Mouse (Mus musculus): ENCODE data around the gene Cog5. TPM values are rescaled to one million over a fixed set of nuclear protein-coding genes. Genes with fewer than 3 reads are reported as not detected.

Gene Cog5
- polyA plus RNA-seq, 1 experiment from 2014 or later, result 38.0 TPM

GRCm38 (mm10) chr12:31719586-31720275, 65.1 kb downstream of the Cog5 start:
- 90% methylated on average over 1 of the region's 1 CpGs for WGBS
- Histone ChIP-seq H3K4me2 (replicated peaks) (no peak overlapping the region), H3K36me3 (replicated peaks; ENCODE audit: control insufficient read depth, insufficient read depth) (no peaks in the 10 kb centered on the region), H3K27me3 (ENCODE audit: control insufficient read depth, insufficient read depth, low read length) (no peaks in the 10 kb centered on the region), H3K9me3 (ENCODE audit: control insufficient read depth, low read length) (no peaks in the 10 kb centered on the region), H3K4me3 (replicated peaks; ENCODE audit: low read length) (no peak overlapping the region), H3K9ac (no peak overlapping the region), H3K27ac (no peak overlapping the region), H3K4me1 (replicated peaks; ENCODE audit: control insufficient read depth, insufficient read depth, low read length) (0 out of 2 replicates have a peak, but pooled peaks cover 4% of the 10 kb centered on the region)
- no peak for ATAC-seq (ENCODE audit: low FRiP score)
- no peak for DNase-seq (ENCODE audit: low spot score)

- Histone ChIP-seq H3K27ac (no peak overlapping the region), H3K27me3 (ENCODE audit: control insufficient read depth, insufficient read depth, low read length) (no peaks in the 10 kb centered on the region), H3K4me1 (replicated peaks; ENCODE audit: control insufficient read depth, insufficient read depth, low read length) (0 out of 2 replicates have a peak, but pooled peaks cover 4% of the 10 kb centered on the region), H3K9ac (no peak overlapping the region), H3K36me3 (replicated peaks; ENCODE audit: control insufficient read depth, insufficient read depth) (no peaks in the 10 kb centered on the region), H3K4me2 (replicated peaks) (no peak overlapping the region), H3K4me3 (replicated peaks; ENCODE audit: low read length) (no peak overlapping the region), H3K9me3 (ENCODE audit: control insufficient read depth, low read length) (no peaks in the 10 kb centered on the region)
- DNase-seq (ENCODE audit: low spot score), result no peak
- WGBS, result 87% methylated on average over 3 of the region's 3 CpGs
- ATAC-seq (ENCODE audit: low FRiP score), result no peak
Measured at GRCm38 (mm10) chr12:31724576-31724975, 69.9 kb downstream of the Cog5 start.

GRCm38 (mm10) chr12:31725511-31726275, 71.0 kb downstream of the Cog5 start:
- no peak for ATAC-seq (ENCODE audit: low FRiP score)
- H3K4me3 ChIP-seq (replicated peaks; ENCODE audit: low read length), result no peak overlapping the region
- no peaks in the 10 kb centered on the region for H3K27me3 ChIP-seq (ENCODE audit: control insufficient read depth, insufficient read depth, low read length)
- no peak for DNase-seq (ENCODE audit: low spot score)
- no peak overlapping the region for H3K27ac ChIP-seq
- no peaks in the 10 kb centered on the region for H3K36me3 ChIP-seq (replicated peaks; ENCODE audit: control insufficient read depth, insufficient read depth)
- 88% methylated on average over 12 of the region's 12 CpGs for WGBS
- no peak overlapping the region for H3K4me2 ChIP-seq (replicated peaks)
- H3K9ac ChIP-seq, result no peak overlapping the region
- H3K4me1 ChIP-seq (replicated peaks; ENCODE audit: control insufficient read depth, insufficient read depth, low read length), result 0 out of 2 replicates have a peak, but pooled peaks cover 4% of the 10 kb centered on the region
- H3K9me3 ChIP-seq (ENCODE audit: control insufficient read depth, low read length), result no peaks in the 10 kb centered on the region

- no peak for DNase-seq (ENCODE audit: low spot score)
- 30% methylated on average over 1 of the region's 1 CpGs for WGBS
- Histone ChIP-seq H3K27ac (no peak overlapping the region), H3K27me3 (ENCODE audit: control insufficient read depth, insufficient read depth, low read length) (no peaks in the 10 kb centered on the region), H3K9me3 (ENCODE audit: control insufficient read depth, low read length) (no peaks in the 10 kb centered on the region), H3K9ac (no peak overlapping the region), H3K4me1 (replicated peaks; ENCODE audit: control insufficient read depth, insufficient read depth, low read length) (no peaks in the 10 kb centered on the region), H3K4me3 (replicated peaks; ENCODE audit: low read length) (no peak overlapping the region), H3K36me3 (replicated peaks; ENCODE audit: control insufficient read depth, insufficient read depth) (no peaks in the 10 kb centered on the region), H3K4me2 (replicated peaks) (no peak overlapping the region)
- ATAC-seq (ENCODE audit: low FRiP score), result no peak
Measured at GRCm38 (mm10) chr12:31726707-31727106, 72.0 kb downstream of the Cog5 start.

GRCm38 (mm10) chr12:31730126-31730525, 75.5 kb downstream of the Cog5 start:
- no peaks in the 10 kb centered on the region for H3K27me3 ChIP-seq (ENCODE audit: control insufficient read depth, insufficient read depth, low read length)
- WGBS, result 92% methylated on average over 1 of the region's 1 CpGs
- no peak overlapping the region for H3K4me3 ChIP-seq (replicated peaks; ENCODE audit: low read length)
- no peaks in the 10 kb centered on the region for H3K4me1 ChIP-seq (replicated peaks; ENCODE audit: control insufficient read depth, insufficient read depth, low read length)
- H3K36me3 ChIP-seq (replicated peaks; ENCODE audit: control insufficient read depth, insufficient read depth), result no peaks in the 10 kb centered on the region
- no peak overlapping the region for H3K27ac ChIP-seq
- H3K9me3 ChIP-seq (ENCODE audit: control insufficient read depth, low read length), result no peaks in the 10 kb centered on the region
- H3K9ac ChIP-seq, result no peak overlapping the region
- H3K4me2 ChIP-seq (replicated peaks), result no peak overlapping the region
- no peak for DNase-seq (ENCODE audit: low spot score)
- ATAC-seq (ENCODE audit: low FRiP score), result no peak

GRCm38 (mm10) chr12:31734616-31735015, 79.9 kb downstream of the Cog5 start:
- Histone ChIP-seq H3K4me3 (replicated peaks; ENCODE audit: low read length) (no peak overlapping the region), H3K4me2 (replicated peaks) (no peak overlapping the region), H3K27me3 (ENCODE audit: control insufficient read depth, insufficient read depth, low read length) (no peaks in the 10 kb centered on the region), H3K9me3 (ENCODE audit: control insufficient read depth, low read length) (no peaks in the 10 kb centered on the region), H3K9ac (no peak overlapping the region), H3K4me1 (replicated peaks; ENCODE audit: control insufficient read depth, insufficient read depth, low read length) (no peaks in the 10 kb centered on the region), H3K27ac (no peak overlapping the region), H3K36me3 (replicated peaks; ENCODE audit: control insufficient read depth, insufficient read depth) (no peaks in the 10 kb centered on the region)
- no peak for ATAC-seq (ENCODE audit: low FRiP score)
- 94% methylated on average over 2 of the region's 2 CpGs for WGBS
- DNase-seq (ENCODE audit: low spot score), result no peak

- no peaks in the 10 kb centered on the region for H3K9me3 ChIP-seq (ENCODE audit: control insufficient read depth, low read length)
- DNase-seq (ENCODE audit: low spot score) (no peak), ATAC-seq (ENCODE audit: low FRiP score) (no peak)
- no peaks in the 10 kb centered on the region for H3K4me1 ChIP-seq (replicated peaks; ENCODE audit: control insufficient read depth, insufficient read depth, low read length)
- no peak overlapping the region for H3K4me2 ChIP-seq (replicated peaks)
- H3K36me3 ChIP-seq (replicated peaks; ENCODE audit: control insufficient read depth, insufficient read depth), result no peaks in the 10 kb centered on the region
- WGBS, result 88% methylated on average over 8 of the region's 8 CpGs
- no peak overlapping the region for H3K27ac ChIP-seq
- no peak overlapping the region for H3K9ac ChIP-seq
- no peak overlapping the region for H3K4me3 ChIP-seq (replicated peaks; ENCODE audit: low read length)
- H3K27me3 ChIP-seq (ENCODE audit: control insufficient read depth, insufficient read depth, low read length), result no peaks in the 10 kb centered on the region
Measured at GRCm38 (mm10) chr12:31747301-31747700, 92.6 kb downstream of the Cog5 start.

GRCm38 (mm10) chr12:31749846-31750245, 95.2 kb downstream of the Cog5 start:
- Histone ChIP-seq H3K4me3 (replicated peaks; ENCODE audit: low read length) (no peak overlapping the region), H3K9me3 (ENCODE audit: control insufficient read depth, low read length) (no peaks in the 10 kb centered on the region), H3K36me3 (replicated peaks; ENCODE audit: control insufficient read depth, insufficient read depth) (no peaks in the 10 kb centered on the region), H3K9ac (no peak overlapping the region), H3K4me2 (replicated peaks) (no peak overlapping the region), H3K27ac (no peak overlapping the region), H3K4me1 (replicated peaks; ENCODE audit: control insufficient read depth, insufficient read depth, low read length) (no peaks in the 10 kb centered on the region), H3K27me3 (ENCODE audit: control insufficient read depth, insufficient read depth, low read length) (no peaks in the 10 kb centered on the region)
- ATAC-seq (ENCODE audit: low FRiP score) (no peak), DNase-seq (ENCODE audit: low spot score) (no peak)
- over 99% methylated on average over 4 of the region's 4 CpGs for WGBS

- ATAC-seq (ENCODE audit: low FRiP score), result no peak
- WGBS, result 76% methylated on average over 2 of the region's 2 CpGs
Measured at GRCm38 (mm10) chr12:31754465-31754864, 99.8 kb downstream of the Cog5 start.

More at GRCm38 (mm10) chr12:31754465-31754864, 99.8 kb downstream of the Cog5 start:
- Histone ChIP-seq H3K27me3 (ENCODE audit: control insufficient read depth, insufficient read depth, low read length) (no peaks in the 10 kb centered on the region), H3K9me3 (ENCODE audit: control insufficient read depth, low read length) (no peaks in the 10 kb centered on the region), H3K9ac (no peak overlapping the region), H3K27ac (no peak overlapping the region), H3K36me3 (replicated peaks; ENCODE audit: control insufficient read depth, insufficient read depth) (no peaks in the 10 kb centered on the region), H3K4me1 (replicated peaks; ENCODE audit: control insufficient read depth, insufficient read depth, low read length) (no peaks in the 10 kb centered on the region), H3K4me3 (replicated peaks; ENCODE audit: low read length) (no peak overlapping the region), H3K4me2 (replicated peaks) (no peak overlapping the region)
- no peak for DNase-seq (ENCODE audit: low spot score)

Data from hindbrain, embryonic 14.5 days (tissue).